In the genomic region with DNA sequence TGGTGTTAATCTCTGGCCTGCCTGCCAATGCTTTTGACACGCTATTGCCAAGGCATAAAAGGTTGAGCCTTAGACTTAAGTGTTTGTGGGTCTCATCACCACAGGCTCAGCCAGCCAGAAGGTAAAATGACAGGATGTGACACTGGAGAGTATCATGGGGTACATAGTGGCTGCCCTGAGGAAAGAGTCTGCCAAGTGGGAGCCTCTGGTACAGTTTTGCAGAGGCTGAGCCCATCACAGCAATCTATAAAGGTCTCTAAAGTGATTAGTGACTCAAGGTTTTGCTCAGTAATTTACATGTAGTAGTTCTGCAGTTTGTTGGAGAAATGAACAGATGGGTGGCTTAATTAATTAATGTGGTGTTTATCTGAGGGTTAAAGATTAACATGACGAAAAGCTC, we compare ENCODE assay signal across 18 mouse cellular contexts.
"Had no signal": no experiment of that assay in that cellular context is flagged by ENCODE, and none has a peak within 500 bp of the region (broad histone marks: within the 10 kb centered on the region; RNA-seq: fewer than 3 reads in every experiment).

No protein-coding gene starts in this region.

- H3K9ac ChIP-seq: limb, embryonic 12.5 days; limb, embryonic 15.5 days; liver, embryonic 14.5 days; liver, postnatal 0 days; lung, embryonic 14.5 days; neural tube, embryonic 13.5 days had no signal

- H3K27ac ChIP-seq: limb, embryonic 12.5 days; limb, embryonic 15.5 days; liver, embryonic 14.5 days; macrophage; neural tube, embryonic 13.5 days had no signal

- H3K4me2 ChIP-seq: limb, embryonic 12.5 days; limb, embryonic 15.5 days; liver, embryonic 11.5 days; lung, embryonic 14.5 days; neural tube, embryonic 13.5 days had no signal

- H3K4me3 ChIP-seq: limb, embryonic 12.5 days; limb, embryonic 15.5 days; myocyte; neural tube, embryonic 13.5 days had no signal

- ATAC-seq: liver, postnatal 0 days; lung, postnatal 0 days had no signal

- H3K4me1 ChIP-seq: limb, embryonic 12.5 days; limb, embryonic 15.5 days; neural tube, embryonic 13.5 days had no signal

- H3K36me3 ChIP-seq: limb, embryonic 12.5 days; limb, embryonic 15.5 days; neural tube, embryonic 13.5 days had no signal

- H3K9me3 ChIP-seq: limb, embryonic 12.5 days; limb, embryonic 15.5 days; neural tube, embryonic 13.5 days had no signal

- DNase-seq: kidney, adult 18-20 months; kidney, adult 9 months; kidney, postnatal 14 days; kidney, postnatal 4 days; left cerebral cortex, postnatal 4 days; liver, postnatal 0 days; lung, embryonic 14.5 days; midbrain, embryonic 14.5 days; thymus, adult 18-20 months; thymus, postnatal 36 days had no signal

- H3K27me3 ChIP-seq: limb, embryonic 12.5 days; limb, embryonic 15.5 days; neural tube, embryonic 13.5 days had no signal
